Mouse (Mus musculus): ENCODE data around the gene Radil.

The Radil gene

GRCm38 (mm10) chr5:142550706-142551652, at the start of gene Radil:
TSS of gene Radil (minus strand) at chr5:142551098.
- peak; percentile 52 for DNase-seq (ENCODE audit: extremely low read depth, low read depth, low spot score)

GRCm38 (mm10) chr5:142597648-142598390, 46.9 kb upstream of the Radil start:
- DNase-seq (ENCODE audit: extremely low read depth, low read depth, low spot score) = no peak

- DNase-seq (ENCODE audit: extremely low read depth, low read depth, low spot score) = no peak
These were observed 45.8 kb upstream of the Radil start for GRCm38 (mm10) chr5:142596723-142597122.

- DNase-seq (ENCODE audit: extremely low read depth, low read depth, low spot score) = no peak
These were observed 44.8 kb upstream of the Radil start for GRCm38 (mm10) chr5:142595698-142596097.

GRCm38 (mm10) chr5:142590953-142591616, 40.2 kb upstream of the Radil start:
- DNase-seq (ENCODE audit: extremely low read depth, low read depth, low spot score) = no peak

- DNase-seq (ENCODE audit: extremely low read depth, low read depth, low spot score) = no peak
These were observed 32.8 kb upstream of the Radil start for GRCm38 (mm10) chr5:142583616-142584126.

- no peak for DNase-seq (ENCODE audit: extremely low read depth, low read depth, low spot score)
These were observed 30.6 kb upstream of the Radil start for GRCm38 (mm10) chr5:142581517-142581916.

- DNase-seq (ENCODE audit: extremely low read depth, low read depth, low spot score) = no peak
These were observed 27.3 kb upstream of the Radil start for GRCm38 (mm10) chr5:142578192-142578591.

GRCm38 (mm10) chr5:142576832-142577231, 25.9 kb upstream of the Radil start:
- no peak for DNase-seq (ENCODE audit: extremely low read depth, low read depth, low spot score)

- DNase-seq (ENCODE audit: extremely low read depth, low read depth, low spot score) = no peak
These were observed 23.6 kb upstream of the Radil start for GRCm38 (mm10) chr5:142574323-142575057.

- DNase-seq (ENCODE audit: extremely low read depth, low read depth, low spot score) = no peak
These were observed 13.7 kb upstream of the Radil start for GRCm38 (mm10) chr5:142564606-142565005.

- no peak for DNase-seq (ENCODE audit: extremely low read depth, low read depth, low spot score)
These were observed 9.4 kb upstream of the Radil start for GRCm38 (mm10) chr5:142560261-142560660.

GRCm38 (mm10) chr5:142557397-142558067, 6.6 kb upstream of the Radil start:
- no peak for DNase-seq (ENCODE audit: extremely low read depth, low read depth, low spot score)

GRCm38 (mm10) chr5:142556721-142557120, 5.8 kb upstream of the Radil start:
- no peak for DNase-seq (ENCODE audit: extremely low read depth, low read depth, low spot score)

GRCm38 (mm10) chr5:142555866-142556265, 5.0 kb upstream of the Radil start:
- no peak for DNase-seq (ENCODE audit: extremely low read depth, low read depth, low spot score)

GRCm38 (mm10) chr5:142549961-142550705, 765 bp downstream of the Radil start:
- DNase-seq (ENCODE audit: extremely low read depth, low read depth, low spot score) = no peak

GRCm38 (mm10) chr5:142549441-142549840, 1.5 kb downstream of the Radil start:
- DNase-seq (ENCODE audit: extremely low read depth, low read depth, low spot score) = no peak

GRCm38 (mm10) chr5:142547066-142547465, 3.8 kb downstream of the Radil start:
- DNase-seq (ENCODE audit: extremely low read depth, low read depth, low spot score) = no peak

GRCm38 (mm10) chr5:142546344-142546743, 4.6 kb downstream of the Radil start:
- no peak for DNase-seq (ENCODE audit: extremely low read depth, low read depth, low spot score)
